Mouse (Mus musculus): ENCODE data around the gene Grb10.

Gene Grb10

GRCm38 (mm10) chr11:12038470-12038985 lies at the start of gene Grb10:
Gene Grb10, minus strand, starts transcription at chr11:12038683.
- no peak for DNase-seq (ENCODE audit: low read depth, low spot score)

- no peak for DNase-seq (ENCODE audit: low read depth, low spot score)
Measured at GRCm38 (mm10) chr11:12081638-12082037, 43.2 kb upstream of the Grb10 start.

DNA sequence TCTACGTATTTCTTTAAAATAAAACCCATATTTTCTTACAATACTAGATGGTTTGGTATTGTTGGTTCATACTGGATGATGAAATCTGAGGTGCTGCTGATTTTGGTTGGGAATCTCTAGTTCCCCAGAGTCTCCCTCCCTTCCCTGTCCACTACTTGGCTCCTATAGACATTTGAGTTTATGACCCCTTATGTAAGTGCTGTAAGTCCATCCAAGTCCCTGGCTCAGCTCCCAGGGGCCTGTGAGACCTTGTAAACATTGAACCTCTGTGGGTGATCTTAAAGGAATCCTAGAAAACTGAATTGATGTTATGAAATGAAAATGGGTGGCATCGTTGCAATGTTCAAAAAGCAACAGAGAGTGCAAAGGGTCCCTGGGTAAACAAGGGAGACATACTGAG lies 40.7 kb upstream of the Grb10 start:
- peak; percentile 40 for DNase-seq (ENCODE audit: low read depth, low spot score)

GRCm38 (mm10) chr11:12075449-12075848 lies 37.0 kb upstream of the Grb10 start:
- peak; percentile 67 for DNase-seq (ENCODE audit: low read depth, low spot score)

- DNase-seq (ENCODE audit: low read depth, low spot score), result peak; percentile 12
Measured at GRCm38 (mm10) chr11:12073394-12074226, 35.1 kb upstream of the Grb10 start.

DNA sequence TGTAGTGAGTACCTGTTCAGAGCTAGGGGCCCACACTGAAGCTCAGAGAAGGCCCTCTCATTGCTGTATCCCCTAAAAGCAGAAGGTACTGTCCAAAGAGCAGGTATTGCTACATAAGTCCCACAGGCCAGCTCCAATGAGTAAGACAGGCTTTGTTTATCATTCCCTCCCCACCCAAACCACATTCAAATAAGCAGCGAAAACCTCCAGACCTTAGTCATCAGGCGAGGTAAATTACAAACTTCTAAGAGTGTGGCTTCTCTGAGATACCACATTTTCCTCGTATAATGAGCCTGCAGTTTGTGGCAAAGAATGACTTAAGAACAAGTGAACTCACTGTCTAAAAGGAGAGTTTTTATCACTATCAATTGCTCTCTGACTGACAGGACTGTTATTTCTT lies 33.8 kb upstream of the Grb10 start:
- DNase-seq (ENCODE audit: low read depth, low spot score), result peak; percentile 78

DNA sequence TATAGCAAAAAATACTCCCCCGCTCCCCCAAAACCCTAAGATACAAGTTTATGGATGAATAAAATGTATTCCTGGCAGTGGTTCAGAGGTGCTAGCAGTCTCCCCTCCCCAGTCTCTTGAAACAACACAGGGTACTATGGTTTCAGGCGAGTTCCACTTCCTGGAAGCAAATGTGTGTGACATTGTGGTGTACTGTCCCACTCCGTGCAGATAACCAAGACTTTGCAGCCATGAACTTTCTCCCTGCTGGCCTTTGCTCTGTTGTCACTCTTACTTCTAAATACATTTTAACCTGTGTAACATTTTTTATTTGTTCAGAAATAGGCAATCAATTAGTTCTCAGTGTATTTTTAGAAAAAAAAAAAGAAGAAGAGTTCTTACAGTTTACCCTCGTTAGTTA lies 20.5 kb upstream of the Grb10 start:
- no peak for DNase-seq (ENCODE audit: low read depth, low spot score)

- peak; percentile 27 for DNase-seq (ENCODE audit: low read depth, low spot score)
Measured at GRCm38 (mm10) chr11:12048547-12049327, 10.3 kb upstream of the Grb10 start.

- no peak for DNase-seq (ENCODE audit: low read depth, low spot score)
Measured at GRCm38 (mm10) chr11:12048135-12048534, 9.7 kb upstream of the Grb10 start.

DNA sequence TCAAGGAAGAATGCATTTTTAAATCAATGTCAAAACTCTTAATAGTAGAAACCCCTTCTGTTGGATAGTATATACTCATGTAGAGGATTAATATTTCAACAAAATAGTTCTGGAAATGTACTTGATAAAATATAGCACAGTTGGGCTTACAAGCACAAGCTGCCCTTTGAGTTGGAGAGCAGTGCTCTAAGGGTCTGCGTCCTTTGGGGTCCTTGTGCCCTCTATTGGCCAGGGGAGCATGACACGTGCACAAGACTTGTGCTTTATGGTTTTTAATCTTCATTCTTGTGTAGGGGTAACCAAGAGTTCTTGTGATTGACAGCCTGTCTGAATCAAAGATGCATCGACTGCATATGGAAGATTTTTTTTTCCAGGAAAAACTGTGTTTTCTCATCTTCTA lies 5.8 kb upstream of the Grb10 start:
- no peak for DNase-seq (ENCODE audit: low read depth, low spot score)

- no peak for DNase-seq (ENCODE audit: low read depth, low spot score)
Measured at GRCm38 (mm10) chr11:12041787-12042186, 3.3 kb upstream of the Grb10 start.

- no peak for DNase-seq (ENCODE audit: low read depth, low spot score)
Measured at GRCm38 (mm10) chr11:12041379-12041778, 2.9 kb upstream of the Grb10 start.

GRCm38 (mm10) chr11:12040391-12040790 lies 1.9 kb upstream of the Grb10 start:
- DNase-seq (ENCODE audit: low read depth, low spot score), result no peak

GRCm38 (mm10) chr11:12039748-12040147 lies 1.3 kb upstream of the Grb10 start:
- no peak for DNase-seq (ENCODE audit: low read depth, low spot score)

DNA sequence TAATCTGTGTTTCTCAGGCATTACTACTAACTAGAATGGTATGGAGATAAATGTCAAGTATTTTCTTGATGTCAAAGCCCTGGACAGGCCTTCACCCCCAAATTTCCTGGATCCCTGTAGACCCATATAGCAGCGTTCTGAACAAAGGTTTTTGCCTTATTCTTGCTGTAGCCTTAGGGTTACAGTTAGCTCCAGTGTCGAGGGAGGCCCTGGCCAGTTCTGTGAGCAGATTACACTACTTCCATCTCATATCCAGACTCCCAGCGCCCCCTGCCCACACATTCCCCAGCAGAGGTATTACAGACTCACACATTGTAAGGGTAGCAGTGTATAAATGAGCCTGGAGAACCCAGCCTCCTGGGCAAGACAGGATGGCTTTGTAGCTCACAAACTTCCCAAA lies 615 bp upstream of the Grb10 start:
- DNase-seq (ENCODE audit: low read depth, low spot score), result no peak

DNA sequence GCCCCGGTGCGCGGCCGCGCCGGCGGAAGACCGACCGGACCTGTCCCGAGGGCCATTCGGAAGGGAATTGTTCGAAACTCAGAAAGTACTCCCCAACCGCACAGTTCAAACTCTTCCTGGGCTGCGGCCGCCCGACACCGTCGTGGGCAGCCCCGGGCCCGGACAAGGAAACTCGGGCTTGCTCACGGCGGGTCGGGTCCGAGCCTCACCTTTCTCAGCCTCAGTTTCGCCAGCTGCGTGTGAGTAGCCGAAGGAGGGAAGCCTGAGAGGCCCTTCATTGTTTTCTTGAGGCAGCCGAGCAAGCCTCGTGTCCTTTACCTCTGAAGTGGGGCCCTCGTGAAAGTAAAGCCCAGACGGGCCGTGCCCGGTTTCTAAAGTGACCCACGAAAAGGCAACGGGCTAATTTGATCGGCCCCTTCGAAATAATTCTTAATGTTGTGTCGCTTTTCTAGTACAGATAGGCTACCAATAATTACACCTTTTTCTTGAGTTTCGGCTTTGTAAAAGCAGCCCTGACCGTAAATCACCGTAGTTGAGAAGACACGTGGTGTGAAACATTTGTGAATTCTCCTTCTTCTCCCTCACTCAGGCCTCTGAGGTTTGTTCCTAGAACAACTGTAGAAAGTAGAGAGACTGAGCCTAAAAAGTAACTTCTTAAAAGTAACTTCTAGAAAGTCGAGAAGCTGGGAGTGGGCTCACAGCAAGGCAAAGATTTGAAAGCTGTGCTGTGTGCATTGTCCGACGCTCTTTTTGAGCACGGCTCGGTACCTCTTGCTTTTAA lies 604 bp downstream of the Grb10 start:
- DNase-seq (ENCODE audit: low read depth, low spot score), result no peak

- no peak for DNase-seq (ENCODE audit: low read depth, low spot score)
Measured at GRCm38 (mm10) chr11:12037075-12037686, 1.3 kb downstream of the Grb10 start.

- DNase-seq (ENCODE audit: low read depth, low spot score), result no peak
Measured at GRCm38 (mm10) chr11:12035916-12036910, 2.3 kb downstream of the Grb10 start.

- DNase-seq (ENCODE audit: low read depth, low spot score), result no peak
Measured at GRCm38 (mm10) chr11:12035324-12035723, 3.2 kb downstream of the Grb10 start.

DNA sequence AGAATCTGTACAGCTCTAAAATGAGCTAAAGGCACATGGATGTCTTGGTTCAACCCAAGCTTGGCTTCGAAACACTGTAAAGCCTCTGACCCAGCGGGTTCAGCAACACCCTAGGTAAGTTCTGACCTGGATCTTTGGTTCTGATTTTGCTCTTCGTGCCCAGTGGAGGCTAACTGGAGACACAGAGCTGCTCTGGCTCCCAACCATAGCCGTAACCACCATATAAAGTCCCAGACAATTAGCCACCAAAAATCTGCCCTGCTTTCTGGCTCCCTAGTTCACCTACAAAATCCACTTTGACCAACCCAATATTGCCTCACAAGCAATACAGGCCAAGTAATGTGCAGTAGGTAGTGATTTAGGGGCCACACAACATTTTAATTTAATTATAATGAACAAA lies 3.7 kb downstream of the Grb10 start:
- no peak for DNase-seq (ENCODE audit: low read depth, low spot score)
